Mouse (Mus musculus): Measurements from ENCODE around the gene Ydjc. TPM values are rescaled to one million over a fixed set of nuclear protein-coding genes. Genes with fewer than 3 reads are reported as not detected.

Gene Ydjc
- polyA plus RNA-seq (2014; fragmentation: Nextera tagmentation; extraction: Ambion mirVana), result 11.4 and 11.9 TPM in 2 replicates

- H3K4me3 ChIP-seq (ENCODE audit: low read depth, low read length), result no peak within 1 kb of the TSS
- H3K9ac ChIP-seq (ENCODE audit: low read depth, low read length), result no peak within 1 kb of the TSS
- H3K27ac ChIP-seq (ENCODE audit: low read depth, low read length), result no peak within 1 kb of the TSS
- no peak for ATAC-seq (ENCODE audit: low FRiP score)
- DNase-seq (ENCODE audit: low spot score), result peak; percentile 49
- 12% methylated on average over 7 of the region's 7 CpGs for WGBS
- H3K9me3 ChIP-seq (ENCODE audit: control insufficient read depth, low read length), result no peaks in the 10 kb centered on the region
- H3K27me3 ChIP-seq (ENCODE audit: control insufficient read depth, insufficient read depth, low read length), result peaks cover 12% of the 10 kb centered on the region
- no peaks in the 10 kb centered on the region for H3K36me3 ChIP-seq (ENCODE audit: control insufficient read depth, insufficient read depth, low read length)
- H3K4me2 ChIP-seq (replicated peaks; ENCODE audit: low read depth, low read length), result no peak within 1 kb of the TSS
- 0 out of 2 replicates have a peak, but pooled peaks cover 3% of the 10 kb centered on the region for H3K4me1 ChIP-seq (replicated peaks; ENCODE audit: control insufficient read depth, insufficient read depth, low read length)
These were observed at the start of gene Ydjc for GRCm38 (mm10) chr16:17144339-17144738. Gene Ydjc, plus strand, starts transcription at chr16:17144621.

- Histone ChIP-seq H3K4me2 (replicated peaks; ENCODE audit: low read depth, low read length) (no peak overlapping the region), H3K4me1 (replicated peaks; ENCODE audit: control insufficient read depth, insufficient read depth, low read length) (no peaks in the 10 kb centered on the region), H3K4me3 (ENCODE audit: low read depth, low read length) (no peak overlapping the region), H3K27ac (ENCODE audit: low read depth, low read length) (no peak overlapping the region), H3K27me3 (ENCODE audit: control insufficient read depth, insufficient read depth, low read length) (no peaks in the 10 kb centered on the region), H3K9ac (ENCODE audit: low read depth, low read length) (no peak overlapping the region), H3K9me3 (ENCODE audit: control insufficient read depth, low read length) (no peaks in the 10 kb centered on the region), H3K36me3 (ENCODE audit: control insufficient read depth, insufficient read depth, low read length) (peaks cover 23% of the 10 kb centered on the region)
- 98% methylated on average over 3 of the region's 3 CpGs for WGBS
- DNase-seq (ENCODE audit: low spot score), result no peak
- ATAC-seq (ENCODE audit: low FRiP score), result no peak
These were observed 47.5 kb upstream of the Ydjc start for GRCm38 (mm10) chr16:17096938-17097337.

- Histone ChIP-seq H3K4me1 (replicated peaks; ENCODE audit: control insufficient read depth, insufficient read depth, low read length) (no peaks in the 10 kb centered on the region), H3K4me3 (ENCODE audit: low read depth, low read length) (no peak overlapping the region), H3K4me2 (replicated peaks; ENCODE audit: low read depth, low read length) (no peak overlapping the region), H3K27me3 (ENCODE audit: control insufficient read depth, insufficient read depth, low read length) (no peaks in the 10 kb centered on the region), H3K9me3 (ENCODE audit: control insufficient read depth, low read length) (no peaks in the 10 kb centered on the region), H3K27ac (ENCODE audit: low read depth, low read length) (no peak overlapping the region), H3K9ac (ENCODE audit: low read depth, low read length) (no peak overlapping the region), H3K36me3 (ENCODE audit: control insufficient read depth, insufficient read depth, low read length) (peaks cover 10% of the 10 kb centered on the region; the same call in 1 of the 2 replicates)
- WGBS, result 86% methylated on average over 7 of the region's 7 CpGs
- ATAC-seq (ENCODE audit: low FRiP score), result no peak
- DNase-seq (ENCODE audit: low spot score), result no peak
These were observed 41.7 kb upstream of the Ydjc start for GRCm38 (mm10) chr16:17102630-17103220.

DNA sequence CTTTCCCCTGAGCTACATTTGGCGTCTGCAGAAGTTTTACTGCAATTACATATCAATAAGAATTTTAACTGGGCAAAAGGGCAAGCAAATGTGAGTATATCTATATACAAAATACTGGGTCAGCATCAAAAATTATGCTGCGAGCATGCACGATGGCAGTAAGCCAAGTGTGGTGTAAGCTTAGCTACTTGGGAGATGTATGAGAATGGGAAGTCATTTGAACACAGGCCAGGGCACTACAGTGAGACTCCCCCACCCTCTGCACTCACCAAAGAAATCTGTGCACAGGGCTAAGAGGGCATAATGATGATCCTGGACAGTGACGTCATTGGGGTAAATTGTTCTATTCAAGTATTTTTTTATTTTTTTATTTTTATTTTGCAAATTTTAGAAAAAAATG is 39.8 kb upstream of the Ydjc start:
- H3K9ac ChIP-seq (ENCODE audit: low read depth, low read length), result no peak overlapping the region
- no peaks in the 10 kb centered on the region for H3K9me3 ChIP-seq (ENCODE audit: control insufficient read depth, low read length)
- DNase-seq (ENCODE audit: low spot score) (no peak), ATAC-seq (ENCODE audit: low FRiP score) (no peak)
- 93% methylated on average over 4 of the region's 4 CpGs for WGBS
- peaks cover 9% of the 10 kb centered on the region; the same call in 1 of the 2 replicates for H3K36me3 ChIP-seq (ENCODE audit: control insufficient read depth, insufficient read depth, low read length)
- no peak overlapping the region for H3K27ac ChIP-seq (ENCODE audit: low read depth, low read length)
- H3K4me1 ChIP-seq (replicated peaks; ENCODE audit: control insufficient read depth, insufficient read depth, low read length), result no peaks in the 10 kb centered on the region
- no peaks in the 10 kb centered on the region for H3K27me3 ChIP-seq (ENCODE audit: control insufficient read depth, insufficient read depth, low read length)
- H3K4me3 ChIP-seq (ENCODE audit: low read depth, low read length), result no peak overlapping the region
- no peak overlapping the region for H3K4me2 ChIP-seq (replicated peaks; ENCODE audit: low read depth, low read length)

GRCm38 (mm10) chr16:17110771-17111743 is 33.4 kb upstream of the Ydjc start, which contains the start of gene Ppil2:
Gene Ppil2, minus strand, starts transcription at chr16:17111257.
- DNase-seq (ENCODE audit: low spot score), result peak; percentile 83

DNA sequence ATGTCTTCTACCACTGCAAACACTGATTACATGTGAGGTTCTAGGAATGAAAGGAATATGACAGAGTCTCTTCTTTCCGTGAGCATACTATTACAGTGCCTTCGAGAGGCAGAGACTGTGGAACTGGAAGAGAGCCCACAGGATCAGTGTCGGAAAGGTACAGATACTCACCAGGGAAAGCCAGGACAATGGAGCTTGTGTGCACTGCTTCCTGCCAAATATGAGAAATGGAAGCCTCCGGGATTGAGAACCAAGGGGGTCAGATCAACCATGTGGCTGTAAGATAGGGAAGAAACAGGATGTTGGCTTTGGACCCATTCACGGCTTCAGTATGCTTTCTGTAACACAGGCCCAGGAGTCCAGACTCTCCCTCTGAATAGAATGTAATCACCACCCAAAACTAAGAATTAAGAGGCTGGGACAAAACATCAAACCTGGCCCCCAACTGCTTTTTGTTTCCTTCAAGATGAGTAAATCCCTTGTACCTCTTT is 27.1 kb upstream of the Ydjc start:
- no peak overlapping the region for H3K4me3 ChIP-seq (ENCODE audit: low read depth, low read length)
- no peaks in the 10 kb centered on the region for H3K9me3 ChIP-seq (ENCODE audit: control insufficient read depth, low read length)
- peaks cover 11% of the 10 kb centered on the region for H3K36me3 ChIP-seq (ENCODE audit: control insufficient read depth, insufficient read depth, low read length)
- no peak overlapping the region for H3K4me2 ChIP-seq (replicated peaks; ENCODE audit: low read depth, low read length)
- no peaks in the 10 kb centered on the region for H3K4me1 ChIP-seq (replicated peaks; ENCODE audit: control insufficient read depth, insufficient read depth, low read length)
- WGBS, result 90% methylated on average over 5 of the region's 5 CpGs
- no peaks in the 10 kb centered on the region for H3K27me3 ChIP-seq (ENCODE audit: control insufficient read depth, insufficient read depth, low read length)
- DNase-seq (ENCODE audit: low spot score) (no peak), ATAC-seq (ENCODE audit: low FRiP score) (no peak)
- no peak overlapping the region for H3K9ac ChIP-seq (ENCODE audit: low read depth, low read length)
- H3K27ac ChIP-seq (ENCODE audit: low read depth, low read length), result no peak overlapping the region

More at GRCm38 (mm10) chr16:17110771-17111743, 33.4 kb upstream of the Ydjc start, which contains the start of gene Ppil2:
- ATAC-seq (ENCODE audit: low FRiP score), result peak; percentile 90
- Histone ChIP-seq H3K4me3 (ENCODE audit: low read depth, low read length) (peak within 1 kb of the TSS; percentile 90), H3K9ac (ENCODE audit: low read depth, low read length) (peak within 1 kb of the TSS; percentile 79), H3K27ac (ENCODE audit: low read depth, low read length) (no peak within 1 kb of the TSS), H3K4me2 (replicated peaks; ENCODE audit: low read depth, low read length) (peak within 1 kb of the TSS; percentile 41), H3K36me3 (ENCODE audit: control insufficient read depth, insufficient read depth, low read length) (peaks cover 7% of the 10 kb centered on the region; the same call in 1 of the 2 replicates), H3K27me3 (ENCODE audit: control insufficient read depth, insufficient read depth, low read length) (no peaks in the 10 kb centered on the region), H3K9me3 (ENCODE audit: control insufficient read depth, low read length) (no peaks in the 10 kb centered on the region), H3K4me1 (replicated peaks; ENCODE audit: control insufficient read depth, insufficient read depth, low read length) (no peaks in the 10 kb centered on the region; the same call in 1 of the 2 replicates)
- 9% methylated on average over 38 of the region's 38 CpGs for WGBS

GRCm38 (mm10) chr16:17121569-17121968 is 22.9 kb upstream of the Ydjc start:
- no peak overlapping the region for H3K4me2 ChIP-seq (replicated peaks; ENCODE audit: low read depth, low read length)
- H3K36me3 ChIP-seq (ENCODE audit: control insufficient read depth, insufficient read depth, low read length), result peaks cover 4% of the 10 kb centered on the region
- H3K4me3 ChIP-seq (ENCODE audit: low read depth, low read length), result no peak overlapping the region
- no peak overlapping the region for H3K9ac ChIP-seq (ENCODE audit: low read depth, low read length)
- H3K9me3 ChIP-seq (ENCODE audit: control insufficient read depth, low read length), result no peaks in the 10 kb centered on the region
- no peaks in the 10 kb centered on the region; the same call in none of the 2 replicates for H3K4me1 ChIP-seq (replicated peaks; ENCODE audit: control insufficient read depth, insufficient read depth, low read length)
- 45% methylated on average over 14 of the region's 14 CpGs for WGBS
- H3K27me3 ChIP-seq (ENCODE audit: control insufficient read depth, insufficient read depth, low read length), result no peaks in the 10 kb centered on the region
- H3K27ac ChIP-seq (ENCODE audit: low read depth, low read length), result 0 out of 2 replicates have a peak overlapping the region, but pooled peaks have one; percentile 7
- peak; percentile 14 for DNase-seq (ENCODE audit: low spot score)
- ATAC-seq (ENCODE audit: low FRiP score), result no peak

DNA sequence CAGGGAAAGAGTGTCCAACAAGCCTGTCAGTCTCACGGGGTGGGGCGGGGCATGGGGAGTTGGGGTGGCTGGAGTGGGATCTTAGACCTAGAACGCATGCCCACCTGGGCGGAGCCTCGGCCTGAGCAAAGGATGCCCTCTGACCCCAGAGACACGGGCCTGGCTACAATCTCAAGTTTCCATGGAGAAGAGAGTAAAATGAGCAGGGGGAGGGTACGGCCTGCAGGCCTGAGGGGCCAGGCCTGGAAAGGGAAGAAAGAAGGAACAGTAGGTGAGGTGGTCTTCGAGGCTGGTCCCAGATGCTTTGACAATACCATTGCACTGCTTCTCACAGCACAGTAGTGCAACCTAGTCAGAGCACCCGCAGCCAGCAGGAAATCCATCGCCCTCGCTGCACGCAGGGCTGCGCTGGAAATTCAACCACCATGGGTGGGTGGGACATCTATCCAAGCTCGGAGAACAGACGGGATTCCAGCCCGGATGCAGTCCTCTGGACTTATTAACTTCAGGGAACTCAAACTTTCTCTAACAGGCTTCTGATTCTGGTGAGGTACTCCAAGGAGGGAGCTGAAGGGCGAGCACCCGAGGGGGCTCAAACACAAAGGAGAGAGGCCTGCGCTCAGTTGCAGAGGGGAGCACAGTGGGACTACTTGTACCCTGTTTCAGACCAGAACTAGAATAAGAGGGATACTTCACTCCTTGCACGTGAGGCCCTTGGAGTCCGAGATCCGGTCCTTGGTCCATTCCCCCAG is 20.1 kb upstream of the Ydjc start:
- peak; percentile 77 for DNase-seq (ENCODE audit: low spot score)
- WGBS, result 2% methylated on average over 22 of the region's 22 CpGs
- H3K4me1 ChIP-seq (replicated peaks; ENCODE audit: control insufficient read depth, insufficient read depth, low read length), result no peaks in the 10 kb centered on the region; the same call in none of the 2 replicates
- H3K4me3 ChIP-seq (ENCODE audit: low read depth, low read length), result peak overlapping the region; percentile 56
- peak overlapping the region; percentile 58 for H3K27ac ChIP-seq (ENCODE audit: low read depth, low read length)
- ATAC-seq (ENCODE audit: low FRiP score), result peak; percentile 58
- H3K27me3 ChIP-seq (ENCODE audit: control insufficient read depth, insufficient read depth, low read length), result no peaks in the 10 kb centered on the region
- H3K4me2 ChIP-seq (replicated peaks; ENCODE audit: low read depth, low read length), result peak overlapping the region; percentile 80
- peaks cover 4% of the 10 kb centered on the region; the same call in 1 of the 2 replicates for H3K36me3 ChIP-seq (ENCODE audit: control insufficient read depth, insufficient read depth, low read length)
- H3K9me3 ChIP-seq (ENCODE audit: control insufficient read depth, low read length), result no peaks in the 10 kb centered on the region
- peak overlapping the region; percentile 66 for H3K9ac ChIP-seq (ENCODE audit: low read depth, low read length)
